13 mouse cellular contexts compared by ENCODE assay signal in the genomic region with DNA sequence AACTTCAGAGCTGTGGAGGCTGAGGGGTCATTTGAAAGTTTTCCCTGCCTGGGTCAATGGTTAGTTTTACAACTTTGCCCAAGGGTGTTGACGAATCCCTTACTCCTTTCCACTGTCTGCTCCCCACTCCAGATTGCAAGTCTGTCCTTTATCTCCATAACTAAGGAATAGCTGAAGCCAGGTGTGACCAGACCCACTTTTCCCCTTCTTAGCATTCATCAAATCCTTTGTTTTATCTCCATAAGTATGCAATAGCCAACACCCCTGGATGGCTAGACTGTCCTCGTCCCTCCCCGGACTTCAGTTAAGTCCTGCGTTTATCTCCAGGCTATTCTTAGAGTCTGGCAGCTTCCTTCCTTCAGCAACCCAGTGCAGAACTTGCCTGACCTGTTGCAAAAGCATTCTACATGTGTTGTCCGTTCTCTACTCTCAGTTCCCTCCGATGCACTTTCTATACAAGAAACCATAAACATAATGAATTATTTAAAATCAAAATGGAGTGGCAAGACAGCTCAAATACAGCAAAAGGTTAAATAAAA. TPM values are rescaled to one million over a fixed set of nuclear protein-coding genes. Genes with fewer than 3 reads are reported as not detected.
A peak's percentile ranks its signal among the peaks of the same experiment; 100 is the strongest.
DNase-seq lines count a peak whose midpoint lies in the region; ATAC-seq and TF ChIP-seq lines count a peak whose summit lies in the region.
"Had no signal": no experiment of that assay in that cellular context is flagged by ENCODE, and none has a peak within 500 bp of the region (broad histone marks: within the 10 kb centered on the region; RNA-seq: fewer than 3 reads in every experiment).

No protein-coding gene starts in this region.

- 85% methylated on average over 6 of the region's 6 CpGs for WGBS in hindbrain, embryonic 13.5 days
- WGBS in hindbrain, postnatal 0 days, result 89% methylated on average over 6 of the region's 6 CpGs
- 38% methylated on average over 6 of the region's 6 CpGs for WGBS in heart, embryonic 10.5 days

- H3K27ac ChIP-seq in hindbrain, embryonic 13.5 days, result no peak overlapping the region
- no peak overlapping the region for H3K27ac ChIP-seq in hindbrain, postnatal 0 days
- H3K27ac ChIP-seq in heart, embryonic 10.5 days, result peak overlapping the region; percentile 85

- no peaks in the 10 kb centered on the region for H3K9me3 ChIP-seq in hindbrain, embryonic 13.5 days
- no peaks in the 10 kb centered on the region for H3K9me3 ChIP-seq in hindbrain, postnatal 0 days (ENCODE audit: low read length)
- H3K9me3 ChIP-seq in heart, embryonic 10.5 days, result no peaks in the 10 kb centered on the region
- H3K9me3 ChIP-seq: embryonic facial prominence, embryonic 10.5 days had no signal

- H3K4me3 ChIP-seq in hindbrain, embryonic 13.5 days, result no peak overlapping the region
- H3K4me3 ChIP-seq in hindbrain, postnatal 0 days (ENCODE audit: low read length), result no peak overlapping the region
- H3K4me3 ChIP-seq in heart, embryonic 10.5 days, result peak overlapping the region; percentile 56; the same call in 1 of the 2 replicates

- H3K4me1 ChIP-seq in hindbrain, embryonic 13.5 days (replicated peaks), result peaks cover 5% of the 10 kb centered on the region; the same call in 1 of the 2 replicates
- H3K4me1 ChIP-seq in hindbrain, postnatal 0 days (ENCODE audit: insufficient read depth, low read length), result no peaks in the 10 kb centered on the region
- peaks cover 18% of the 10 kb centered on the region for H3K4me1 ChIP-seq in heart, embryonic 10.5 days

- no peaks in the 10 kb centered on the region for H3K36me3 ChIP-seq in hindbrain, embryonic 13.5 days
- no peaks in the 10 kb centered on the region for H3K36me3 ChIP-seq in hindbrain, postnatal 0 days (ENCODE audit: insufficient read depth, low read length)
- H3K36me3 ChIP-seq in heart, embryonic 10.5 days, result no peaks in the 10 kb centered on the region
- H3K36me3 ChIP-seq: embryonic facial prominence, embryonic 10.5 days had no signal

- no peak for TF ChIP-seq CTCF in hindbrain, postnatal 0 days (IDR thresholded peaks at IDR 0.05; ENCODE audit: low read depth)

- ATAC-seq in hindbrain, embryonic 13.5 days (ENCODE audit: low FRiP score), result no peak
- no peak for ATAC-seq in hindbrain, postnatal 0 days
- ATAC-seq in megakaryocyte, adult 5-6 weeks (ENCODE audit: poor library complexity, severe bottlenecking), result peak; percentile 67
- ATAC-seq: CD4-positive, CD25-positive, alpha-beta regulatory T cell, adult 4 months had no signal

- no peak overlapping the region for H3K9ac ChIP-seq in hindbrain, embryonic 13.5 days
- H3K9ac ChIP-seq in hindbrain, postnatal 0 days (replicated peaks; ENCODE audit: low read length), result no peak overlapping the region

- no peak for DNase-seq in hindbrain, postnatal 0 days (ENCODE audit: low spot score)
- peak; percentile 5 for DNase-seq in R1 (ENCODE audit: low read depth, low spot score)
- peak; percentile 68 for DNase-seq in heart, embryonic 10.5 days (ENCODE audit: low spot score)
- DNase-seq in frontal cortex, postnatal 10 days (ENCODE audit: low spot score in 2 of 2), result no peak
- no peak for DNase-seq in embryo, embryonic 9.5 days (ENCODE audit: extremely low spot score)
- DNase-seq in adipocyte (ENCODE audit: low spot score), result no peak
- DNase-seq: kidney, adult 18-20 months; lung, adult 2 months; right cerebral cortex, postnatal 4 days had no signal

- peak overlapping the region; percentile 57 for H3K4me2 ChIP-seq in hindbrain, embryonic 13.5 days
- no peak overlapping the region for H3K4me2 ChIP-seq in hindbrain, postnatal 0 days (ENCODE audit: low read depth, low read length)

- 0 out of 2 replicates have a peak, but pooled peaks cover 5% of the 10 kb centered on the region for H3K27me3 ChIP-seq in hindbrain, embryonic 13.5 days
- H3K27me3 ChIP-seq in hindbrain, postnatal 0 days (ENCODE audit: insufficient read depth, low read length), result no peaks in the 10 kb centered on the region
- H3K27me3 ChIP-seq in heart, embryonic 10.5 days (ENCODE audit: insufficient read depth, poor library complexity, severe bottlenecking), result no peaks in the 10 kb centered on the region

RNA-seq across cellular contexts. Expression of a gene that starts 27.2 kb away (rescaled TPM):
- polyA plus RNA-seq in hindbrain, embryonic 13.5 days (2015; fragmentation: Nextera tagmentation; extraction: Ambion mirVana), result 50.1 and 51.4 TPM in 2 replicates
- total RNA-seq in hindbrain, postnatal 0 days (2014; rRNA removed), result 9.5 and 11.1 TPM in 2 replicates
- polyA plus RNA-seq in hindbrain, postnatal 0 days (2015; fragmentation: Nextera tagmentation; extraction: Ambion mirVana), result 58.2 and 60.4 TPM in 2 replicates
- polyA plus RNA-seq in heart, embryonic 10.5 days (2016; fragmentation: Nextera tagmentation; extraction: Ambion mirVana), result 23.3 and 23.5 TPM in 2 replicates
- total RNA-seq in megakaryocyte, adult 5-6 weeks (2015), result 46.6 and 48.9 TPM in 2 replicates
- total RNA-seq in megakaryocyte, adult 5-6 weeks (2017), result 9.0 and 18.0 TPM in 2 replicates

RNA-seq across cellular contexts. Expression of a gene that starts 56.3 kb away (rescaled TPM):
- not detected in 2 replicates for polyA plus RNA-seq in hindbrain, embryonic 13.5 days (2015; fragmentation: Nextera tagmentation; extraction: Ambion mirVana)
- total RNA-seq in hindbrain, postnatal 0 days (2014; rRNA removed), result 0.05 and 0.11 TPM in 2 replicates
- polyA plus RNA-seq in hindbrain, postnatal 0 days (2015; fragmentation: Nextera tagmentation; extraction: Ambion mirVana), result 0.09 TPM in 1 of 2 replicates, not detected in the other
- polyA plus RNA-seq in heart, embryonic 10.5 days (2016; fragmentation: Nextera tagmentation; extraction: Ambion mirVana), result not detected in 2 replicates
- total RNA-seq in megakaryocyte, adult 5-6 weeks (2015), result not detected in 2 replicates
- not detected in 2 replicates for total RNA-seq in megakaryocyte, adult 5-6 weeks (2017)
- polyA plus RNA-seq: CD4-positive, CD25-positive, alpha-beta regulatory T cell, adult 4 months; embryonic facial prominence, embryonic 10.5 days; lung, adult 2 months had no signal

Comparison
In these comparisons a context has a peak if more than half of its experiments do, and no peak if none do; other contexts are left out.
1. DNase-seq: peak in R1 (single experiment) and heart, embryonic 10.5 days (single experiment); none in hindbrain, postnatal 0 days (single experiment), frontal cortex, postnatal 10 days (0 of 2), embryo, embryonic 9.5 days (single experiment) and adipocyte (single experiment).